Mouse (Mus musculus) splenic B cell, adult 2 months (primary cell): ENCODE results near the gene Ripor3.
A peak's percentile ranks its signal among the peaks of the same experiment; 100 is the strongest.
"Not testable (repeated sequence)": the region's sequence is repeated elsewhere in the genome, so short reads cannot be mapped to it uniquely, and the experiment has no call there.

Experiments used
- DNase-seq: peaks from one replicate; pipeline ENCODE4 v3.0.0-alpha.2; 2011; ENCODE audit warnings: low read depth, low spot score
- H3K27me3 ChIP-seq: 2 replicates; pipeline ENCODE4 v1.6.1; 2012; ENCODE audit warnings: mild to moderate bottlenecking, low read length, moderate library complexity, mixed read lengths; ENCODE audit not compliant: control insufficient read depth, poor library complexity, insufficient read depth, severe bottlenecking
- H3K36me3 ChIP-seq: 2 replicates; pipeline ENCODE4 v1.6.1; 2012; ENCODE audit warnings: mild to moderate bottlenecking, low read length, moderate library complexity, mixed read lengths; ENCODE audit not compliant: control insufficient read depth, poor library complexity, insufficient read depth, severe bottlenecking

Ripor3 gene

GRCm38 (mm10) chr2:168009936-168010668, at the start of gene Ripor3:
Gene Ripor3 (minus strand): TSS chr2:168010618.
- peak; percentile 77 for DNase-seq
- no peaks in the 10 kb centered on the region for H3K27me3 ChIP-seq
- H3K36me3 ChIP-seq = no peaks in the 10 kb centered on the region

- no peaks in the 10 kb centered on the region for H3K27me3 ChIP-seq
- H3K36me3 ChIP-seq = no peaks in the 10 kb centered on the region
- no peak for DNase-seq
These were observed 48.9 kb upstream of the Ripor3 start for GRCm38 (mm10) chr2:168059200-168059790.

- no peaks in the 10 kb centered on the region for H3K27me3 ChIP-seq
- no peaks in the 10 kb centered on the region for H3K36me3 ChIP-seq
- no peak for DNase-seq
These were observed 48.2 kb upstream of the Ripor3 start for GRCm38 (mm10) chr2:168058488-168059199.

GRCm38 (mm10) chr2:168057876-168058275, 47.5 kb upstream of the Ripor3 start:
- not testable (repeated sequence) for H3K36me3 ChIP-seq, H3K27me3 ChIP-seq, DNase-seq

GRCm38 (mm10) chr2:168056666-168056933, 46.2 kb upstream of the Ripor3 start:
- DNase-seq = no peak
- Histone ChIP-seq H3K27me3 (no peaks in the 10 kb centered on the region; the same call in 1 of the 2 replicates), H3K36me3 (no peaks in the 10 kb centered on the region)

- Histone ChIP-seq H3K36me3 (no peaks in the 10 kb centered on the region), H3K27me3 (no peaks in the 10 kb centered on the region; the same call in 1 of the 2 replicates)
- DNase-seq = no peak
These were observed 45.7 kb upstream of the Ripor3 start for GRCm38 (mm10) chr2:168055910-168056665.

GRCm38 (mm10) chr2:168054142-168054541, 43.7 kb upstream of the Ripor3 start:
- H3K27me3 ChIP-seq = peaks cover under 1% of the 10 kb centered on the region; the same call in 1 of the 2 replicates
- no peaks in the 10 kb centered on the region for H3K36me3 ChIP-seq
- DNase-seq = no peak

- peaks cover 2% of the 10 kb centered on the region; the same call in 1 of the 2 replicates for H3K27me3 ChIP-seq
- H3K36me3 ChIP-seq = no peaks in the 10 kb centered on the region
- DNase-seq = peak; percentile 29
These were observed 42.3 kb upstream of the Ripor3 start for GRCm38 (mm10) chr2:168052689-168053088.

- no peaks in the 10 kb centered on the region for H3K36me3 ChIP-seq
- H3K27me3 ChIP-seq = peaks cover 2% of the 10 kb centered on the region; the same call in 1 of the 2 replicates
These were observed 41.7 kb upstream of the Ripor3 start for GRCm38 (mm10) chr2:168052156-168052555.

GRCm38 (mm10) chr2:168050000-168050942, 39.9 kb upstream of the Ripor3 start:
- no peak for DNase-seq
- H3K36me3 ChIP-seq = no peaks in the 10 kb centered on the region
- peaks cover 2% of the 10 kb centered on the region; the same call in 1 of the 2 replicates for H3K27me3 ChIP-seq

More at GRCm38 (mm10) chr2:168052156-168052555, 41.7 kb upstream of the Ripor3 start:
- DNase-seq = no peak

- peaks cover 2% of the 10 kb centered on the region; the same call in 1 of the 2 replicates for H3K27me3 ChIP-seq
- H3K36me3 ChIP-seq = no peaks in the 10 kb centered on the region
- DNase-seq = no peak
These were observed 38.7 kb upstream of the Ripor3 start for GRCm38 (mm10) chr2:168049002-168049635.

- H3K36me3 ChIP-seq = no peaks in the 10 kb centered on the region
- H3K27me3 ChIP-seq = peaks cover 2% of the 10 kb centered on the region; the same call in 1 of the 2 replicates
- no peak for DNase-seq
These were observed 36.0 kb upstream of the Ripor3 start for GRCm38 (mm10) chr2:168046467-168046866.

GRCm38 (mm10) chr2:168045771-168046170, 35.4 kb upstream of the Ripor3 start:
- DNase-seq = no peak
- Histone ChIP-seq H3K36me3 (no peaks in the 10 kb centered on the region), H3K27me3 (peaks cover 2% of the 10 kb centered on the region; the same call in 1 of the 2 replicates)
